Mouse (Mus musculus): ENCODE measurements around the gene Hist1h2ab. TPM values are rescaled to one million over a fixed set of nuclear protein-coding genes. Genes with fewer than 3 reads are reported as not detected.

Gene Hist1h2ab
- total RNA-seq, 2 experiments from 2014 or later, result 24.4 to 27.3 TPM

DNA sequence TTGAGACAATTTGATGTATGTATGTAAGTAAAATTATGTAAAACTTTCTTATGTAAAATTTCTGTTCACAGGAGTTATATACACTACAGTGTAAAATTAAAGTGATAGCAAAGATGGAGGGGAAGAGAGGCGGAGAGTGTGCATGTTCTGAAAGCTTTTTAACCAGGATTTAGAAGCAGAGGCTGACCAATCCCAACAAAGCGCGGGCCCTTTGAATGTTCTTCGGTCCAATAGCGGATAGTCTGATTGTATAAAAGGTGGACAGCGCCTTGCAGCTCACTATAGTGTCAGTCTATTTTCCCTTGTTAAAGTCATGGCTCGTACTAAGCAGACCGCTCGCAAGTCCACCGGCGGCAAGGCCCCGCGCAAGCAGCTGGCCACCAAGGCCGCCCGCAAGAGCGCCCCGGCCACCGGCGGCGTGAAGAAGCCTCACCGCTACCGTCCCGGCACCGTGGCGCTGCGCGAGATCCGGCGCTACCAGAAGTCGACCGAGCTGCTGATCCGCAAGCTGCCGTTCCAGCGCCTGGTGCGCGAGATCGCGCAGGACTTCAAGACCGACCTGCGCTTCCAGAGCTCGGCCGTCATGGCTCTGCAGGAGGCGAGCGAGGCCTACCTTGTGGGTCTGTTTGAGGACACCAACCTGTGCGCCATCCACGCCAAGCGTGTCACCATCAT, 1.3 kb downstream of the Hist1h2ab start, which contains the start of gene Hist1h3b:
TSS of gene Hist1h3b (plus strand) at position 201 of the 675 bp plus-strand sequence.
- peak; percentile 30; the same call in 1 of the 2 replicates for TF ChIP-seq CTCF (conservative IDR thresholded peaks at IDR 0.05)
- Histone ChIP-seq H3K4me3 (peak within 1 kb of the TSS; percentile 58), H3K27ac (peak within 1 kb of the TSS; percentile 93)
- peak; percentile 92 to 93 for DNase-seq (ENCODE audit: low spot score in 2 of 2)

DNA sequence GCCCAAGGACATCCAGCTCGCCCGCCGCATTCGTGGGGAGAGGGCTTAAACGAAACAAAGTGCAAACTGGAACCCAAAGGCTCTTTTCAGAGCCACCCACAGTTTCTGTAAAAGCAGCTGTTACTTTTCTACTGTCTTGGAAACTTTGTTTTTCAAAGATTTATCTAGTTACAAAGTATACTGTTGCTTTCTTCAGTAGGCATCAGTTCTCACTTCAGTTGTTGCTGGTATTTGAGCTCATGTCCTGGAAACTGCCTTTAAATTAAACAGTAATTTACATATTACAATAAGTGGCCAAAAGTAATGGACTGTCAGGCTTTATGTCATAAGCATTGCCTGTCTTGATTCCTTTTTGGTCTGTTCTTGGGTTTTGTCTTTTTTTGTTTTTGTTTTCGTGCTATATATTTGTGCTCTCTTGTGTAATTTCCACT, 1.8 kb downstream of the Hist1h2ab start:
- Histone ChIP-seq H3K4me3 (no peak overlapping the region), H3K27ac (no peak overlapping the region)
- no peak for TF ChIP-seq CTCF (conservative IDR thresholded peaks at IDR 0.05)
- no peak for DNase-seq (ENCODE audit: low spot score in 2 of 2)

DNA sequence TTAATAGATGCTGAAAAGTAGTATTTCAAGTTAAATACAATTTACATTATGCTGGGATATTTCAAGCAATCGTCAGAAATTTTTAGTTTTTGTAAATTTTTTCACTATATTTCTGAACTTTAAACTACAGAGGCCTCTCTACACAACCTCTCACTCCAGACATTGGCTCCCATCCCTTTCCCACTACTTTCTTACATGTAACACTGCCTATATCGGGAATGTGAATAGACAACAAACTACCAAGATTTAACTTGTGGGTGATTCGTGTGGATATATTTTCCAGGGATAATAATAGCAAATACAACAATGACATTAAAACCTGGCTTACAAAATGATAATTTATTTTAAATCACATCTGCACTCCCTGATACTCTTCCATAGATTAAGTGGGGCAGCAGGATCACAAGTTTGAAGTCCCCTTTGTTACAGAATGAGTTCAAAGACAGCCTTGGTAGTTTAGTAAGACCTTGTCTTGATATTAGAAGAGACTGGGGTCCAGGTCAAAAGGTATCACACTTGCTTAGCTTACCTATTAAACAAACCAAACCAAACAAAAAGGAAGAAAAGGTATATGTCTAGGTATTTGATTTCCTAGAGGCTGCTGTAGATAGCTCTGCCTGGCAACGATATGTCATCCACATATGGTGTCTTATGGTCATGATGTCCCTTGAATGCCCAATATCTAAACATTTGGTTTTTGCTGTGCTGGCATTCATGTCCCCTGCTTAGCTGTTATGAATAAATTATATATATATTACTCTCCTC, 2.6 kb downstream of the Hist1h2ab start:
- H3K4me3 ChIP-seq, result no peak overlapping the region
- DNase-seq (ENCODE audit: low spot score in 2 of 2), result no peak
- H3K27ac ChIP-seq, result no peak overlapping the region
- TF ChIP-seq CTCF (conservative IDR thresholded peaks at IDR 0.05), result no peak

DNA sequence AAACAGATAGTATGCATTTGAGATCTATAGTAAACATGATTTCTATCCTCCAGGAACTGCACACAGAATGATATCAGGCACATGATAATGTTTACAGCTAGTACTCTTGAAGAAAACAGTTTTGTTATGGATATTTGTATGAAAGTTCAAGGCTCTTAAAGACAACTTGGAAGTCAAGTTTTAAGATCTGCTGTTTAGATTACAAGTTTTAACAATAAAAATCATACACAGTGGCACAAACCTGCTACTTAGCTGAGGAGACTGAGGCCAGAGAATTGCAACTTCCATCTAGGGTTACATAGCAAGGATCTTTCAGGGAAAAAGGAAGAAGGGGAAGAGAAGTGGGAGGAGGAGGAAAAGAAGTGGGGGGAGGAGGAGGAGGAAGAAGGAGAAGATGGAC, 4.1 kb downstream of the Hist1h2ab start:
- H3K4me3 ChIP-seq, result no peak overlapping the region
- no peak overlapping the region for H3K27ac ChIP-seq
- TF ChIP-seq CTCF (conservative IDR thresholded peaks at IDR 0.05), result no peak
- DNase-seq (ENCODE audit: low spot score in 2 of 2), result no peak

DNA sequence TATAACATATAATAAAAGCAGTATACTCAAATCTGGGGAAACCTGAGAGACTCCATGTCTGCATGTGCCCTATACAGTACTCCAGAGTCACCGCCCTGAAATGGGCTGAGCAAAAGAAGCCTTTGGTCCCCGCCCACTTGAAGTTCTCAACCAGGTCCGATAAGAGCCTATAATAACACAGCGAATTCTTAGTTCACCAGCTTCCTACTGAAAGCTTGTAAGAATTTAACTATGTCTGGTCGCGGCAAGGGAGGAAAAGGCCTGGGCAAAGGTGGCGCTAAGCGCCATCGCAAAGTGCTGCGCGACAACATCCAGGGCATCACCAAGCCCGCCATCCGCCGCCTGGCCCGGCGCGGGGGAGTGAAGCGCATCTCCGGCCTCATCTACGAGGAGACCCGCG, 5.9 kb downstream of the Hist1h2ab start, which contains the start of gene Hist1h4b:
TSS of gene Hist1h4b (plus strand) at position 224 of the 400 bp plus-strand sequence.
- TF ChIP-seq CTCF (conservative IDR thresholded peaks at IDR 0.05), result no peak
- DNase-seq (ENCODE audit: low spot score in 2 of 2), result peak; percentile 89 to 94
- Histone ChIP-seq H3K27ac (peak within 1 kb of the TSS; percentile 81), H3K4me3 (peak within 1 kb of the TSS; percentile 48)

DNA sequence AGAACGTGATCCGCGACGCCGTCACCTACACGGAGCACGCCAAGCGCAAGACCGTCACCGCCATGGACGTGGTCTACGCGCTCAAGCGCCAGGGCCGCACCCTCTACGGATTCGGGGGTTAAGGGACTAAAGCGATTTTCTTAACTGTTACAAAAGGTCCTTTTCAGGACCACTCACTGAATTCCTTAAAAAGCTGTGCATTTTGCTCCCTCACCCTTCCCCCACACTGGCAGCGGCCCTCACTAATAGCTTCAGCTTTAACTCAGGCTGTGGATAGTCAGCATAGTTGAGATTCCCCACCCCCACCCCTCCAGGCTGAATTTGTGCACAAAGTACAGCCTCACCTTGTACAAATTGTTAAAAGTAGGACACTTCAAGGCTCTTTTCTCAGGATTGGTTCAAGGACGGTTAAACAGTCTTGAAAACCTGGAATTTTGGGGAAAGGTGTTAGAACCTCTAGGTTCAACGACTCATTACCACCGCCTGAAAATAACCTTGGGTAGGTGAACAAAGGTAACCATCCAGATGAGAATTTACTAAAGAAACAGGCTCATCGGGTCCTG, 6.4 kb downstream of the Hist1h2ab start:
- H3K27ac ChIP-seq, result peak overlapping the region; percentile 81
- H3K4me3 ChIP-seq, result peak overlapping the region; percentile 48
- no peak for TF ChIP-seq CTCF (conservative IDR thresholded peaks at IDR 0.05)
- peak in 1 of 2 experiments; percentile 24 for DNase-seq (ENCODE audit: low spot score in 2 of 2)

DNA sequence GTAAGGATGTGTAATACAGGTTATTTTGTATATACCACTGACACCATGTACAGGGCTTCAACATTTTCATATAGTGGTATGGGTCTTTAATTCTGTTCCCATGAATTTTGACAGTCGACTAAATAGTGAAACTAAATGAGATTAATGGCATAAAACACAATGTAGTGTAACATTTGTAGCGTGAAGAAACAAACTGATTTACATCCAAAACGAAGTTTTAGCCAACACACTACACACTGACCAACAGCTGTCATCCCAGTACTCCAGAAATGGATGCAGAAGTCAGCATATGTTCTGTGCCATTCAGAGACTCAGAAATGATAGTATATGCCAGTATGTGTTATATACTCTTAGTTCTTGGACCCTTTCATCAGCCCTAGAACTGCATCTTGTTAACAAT, 7.0 kb downstream of the Hist1h2ab start:
- no peak for TF ChIP-seq CTCF (conservative IDR thresholded peaks at IDR 0.05)
- no peak overlapping the region for H3K27ac ChIP-seq
- DNase-seq (ENCODE audit: low spot score in 2 of 2), result no peak
- no peak overlapping the region for H3K4me3 ChIP-seq

DNA sequence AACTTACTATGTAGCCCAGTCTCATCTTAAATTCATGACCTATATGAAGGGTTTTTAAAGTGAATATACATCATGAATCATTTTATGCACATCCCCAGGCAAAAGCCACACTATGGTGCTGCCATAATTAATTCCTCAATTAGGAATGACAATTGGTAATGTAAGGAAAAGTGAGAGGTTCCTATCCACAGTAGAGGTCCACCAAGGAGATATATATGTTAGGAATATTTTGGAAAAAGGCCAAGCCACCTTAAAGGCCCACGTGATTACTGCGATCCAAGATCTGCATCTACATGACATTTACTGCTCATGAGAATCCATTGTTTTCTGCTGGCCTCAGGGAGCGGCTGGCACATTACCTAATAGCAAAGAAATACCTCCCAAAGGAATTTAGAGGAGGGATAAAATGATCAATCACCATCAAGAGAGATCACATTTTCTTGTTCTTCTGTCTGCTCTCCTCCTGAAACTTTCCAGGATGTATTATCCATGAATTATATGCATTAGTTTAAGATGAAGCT, 8.4 kb downstream of the Hist1h2ab start:
- no peak for DNase-seq (ENCODE audit: low spot score in 2 of 2)
- Histone ChIP-seq H3K4me3 (no peak overlapping the region), H3K27ac (no peak overlapping the region)
- TF ChIP-seq CTCF (conservative IDR thresholded peaks at IDR 0.05), result no peak

DNA sequence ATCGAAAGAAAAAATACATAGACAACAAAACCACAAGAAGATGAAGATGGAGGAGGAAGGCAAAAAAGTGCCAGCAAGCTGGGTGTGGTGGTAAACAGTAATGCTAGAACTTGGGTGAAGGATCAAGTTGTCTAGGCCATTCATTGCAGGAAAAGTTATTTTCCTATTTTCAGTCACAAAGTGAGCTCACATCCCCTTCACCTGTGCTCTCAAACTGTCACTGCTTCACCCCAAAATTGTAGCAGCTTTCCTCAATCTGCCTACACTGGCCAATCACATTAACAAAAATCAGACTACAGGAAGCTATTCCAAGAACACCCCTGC, 9.0 kb downstream of the Hist1h2ab start:
- Histone ChIP-seq H3K27ac (no peak overlapping the region), H3K4me3 (no peak overlapping the region)
- TF ChIP-seq CTCF (conservative IDR thresholded peaks at IDR 0.05), result no peak
- DNase-seq (ENCODE audit: low spot score in 2 of 2), result no peak

DNA sequence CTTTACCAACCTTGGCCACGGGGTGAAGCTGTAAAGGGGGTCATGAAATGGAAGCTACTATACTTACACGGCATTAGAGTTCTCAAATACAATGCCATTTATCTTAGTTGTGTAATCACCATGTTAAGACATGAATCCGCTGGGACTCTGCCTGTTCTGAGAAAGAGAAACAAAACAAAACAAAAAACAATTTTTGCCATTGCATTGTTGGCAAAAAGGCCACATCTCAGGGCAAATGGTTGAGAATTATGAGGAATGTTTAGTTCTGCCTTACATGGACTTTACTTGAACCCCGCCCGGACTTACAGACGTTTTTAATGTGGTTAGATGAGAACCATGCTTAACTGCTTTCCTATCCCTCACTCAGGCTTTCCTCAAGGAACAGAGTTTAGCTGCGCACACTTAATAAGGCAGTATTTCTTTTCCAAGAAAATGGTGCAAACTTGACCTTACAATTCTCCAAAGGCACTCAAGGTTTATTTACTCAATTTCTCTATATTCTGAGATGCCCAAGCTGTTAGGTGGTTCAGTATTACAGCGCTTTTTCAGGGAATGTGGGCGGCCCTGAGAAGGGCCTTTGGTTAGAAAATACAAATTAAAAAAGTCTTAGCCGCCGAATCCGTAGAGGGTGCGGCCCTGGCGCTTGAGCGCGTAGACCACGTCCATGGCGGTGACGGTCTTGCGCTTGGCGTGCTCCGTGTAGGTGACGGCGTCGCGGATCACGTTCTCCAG, 9.5 kb downstream of the Hist1h2ab start:
- Histone ChIP-seq H3K27ac (peak overlapping the region; percentile 75), H3K4me3 (peak overlapping the region; percentile 69)
- peak; percentile 26; the same call in 1 of the 2 replicates for TF ChIP-seq CTCF (conservative IDR thresholded peaks at IDR 0.05)
- DNase-seq (ENCODE audit: low spot score in 2 of 2), result no peak

DNA sequence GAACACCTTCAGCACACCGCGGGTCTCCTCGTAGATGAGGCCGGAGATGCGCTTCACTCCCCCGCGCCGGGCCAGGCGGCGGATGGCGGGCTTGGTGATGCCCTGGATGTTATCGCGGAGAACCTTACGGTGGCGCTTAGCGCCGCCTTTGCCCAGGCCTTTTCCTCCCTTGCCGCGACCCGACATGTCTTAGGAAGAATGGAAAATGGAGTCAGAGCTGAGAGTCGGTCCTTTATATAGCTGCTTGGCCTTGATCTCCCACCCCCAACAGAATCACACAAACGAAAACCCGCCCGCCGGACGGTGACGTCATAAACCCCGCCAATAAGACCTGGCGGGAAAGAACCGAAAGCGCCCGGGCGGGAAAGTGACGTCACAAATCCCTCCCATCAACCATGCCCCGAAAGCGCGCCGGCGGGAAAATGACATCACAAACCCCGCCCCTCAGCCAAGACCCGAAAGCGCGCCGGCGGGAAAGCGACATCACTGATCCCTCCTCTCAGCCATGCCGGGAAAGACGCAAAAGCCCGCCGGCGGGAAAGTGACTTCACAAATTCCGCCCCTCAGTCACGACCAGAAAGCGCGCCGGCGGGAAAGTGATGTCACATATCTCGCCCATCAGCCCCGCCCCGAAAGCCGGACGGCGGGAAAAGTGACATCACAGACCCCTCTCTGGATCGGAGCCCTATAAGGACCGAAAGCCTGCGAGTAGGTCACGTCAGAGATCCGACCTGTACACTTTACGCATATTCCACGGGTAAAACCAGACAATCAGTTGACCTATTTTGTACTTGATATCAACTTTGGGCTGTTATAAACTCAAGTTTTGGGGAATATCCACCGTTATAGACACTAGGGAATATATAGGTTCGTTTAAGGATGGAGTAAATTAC, 10.3 kb downstream of the Hist1h2ab start, which contains the start of gene Hist1h4a:
TSS of gene Hist1h4a (minus strand) at position 259 of the 893 bp plus-strand sequence.
- H3K4me3 ChIP-seq, result peak within 1 kb of the TSS; percentile 69
- DNase-seq (ENCODE audit: low spot score in 2 of 2), result peak; percentile 99
- TF ChIP-seq CTCF (conservative IDR thresholded peaks at IDR 0.05), result no peak
- H3K27ac ChIP-seq, result peak within 1 kb of the TSS; percentile 86

DNA sequence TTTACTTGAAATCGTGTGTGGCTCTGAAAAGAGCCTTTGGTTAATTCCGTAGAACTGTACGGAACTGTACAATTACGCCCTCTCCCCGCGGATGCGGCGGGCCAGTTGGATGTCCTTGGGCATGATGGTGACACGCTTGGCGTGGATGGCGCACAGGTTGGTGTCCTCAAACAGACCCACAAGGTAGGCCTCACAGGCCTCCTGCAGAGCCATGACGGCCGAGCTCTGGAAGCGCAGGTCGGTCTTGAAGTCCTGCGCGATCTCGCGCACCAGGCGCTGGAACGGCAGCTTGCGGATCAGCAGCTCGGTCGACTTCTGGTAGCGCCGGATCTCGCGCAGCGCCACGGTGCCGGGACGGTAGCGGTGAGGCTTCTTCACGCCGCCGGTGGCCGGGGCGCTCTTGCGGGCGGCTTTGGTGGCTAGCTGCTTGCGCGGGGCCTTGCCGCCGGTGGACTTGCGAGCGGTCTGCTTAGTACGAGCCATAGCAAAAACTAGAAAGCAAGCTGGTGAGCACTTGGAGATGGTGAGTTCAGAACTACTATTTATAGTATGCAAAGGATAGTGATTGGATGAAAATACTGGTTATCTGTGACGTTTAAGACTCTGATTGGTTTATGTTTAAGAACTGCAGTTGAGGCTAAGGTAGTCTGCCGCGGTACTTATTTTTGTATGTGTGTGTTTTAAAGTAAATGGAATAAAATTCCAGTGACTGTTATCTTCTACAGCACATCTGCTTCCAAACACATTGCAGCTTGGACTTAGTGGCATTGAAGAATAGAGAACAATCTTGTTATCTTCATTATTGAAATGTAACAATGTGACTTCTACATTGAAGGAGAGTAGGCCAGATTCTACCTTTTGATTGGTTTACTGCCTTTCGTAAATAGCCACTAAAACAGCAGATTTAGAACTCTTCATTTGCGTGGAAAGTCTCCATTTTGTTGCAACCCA, 11.2 kb downstream of the Hist1h2ab start, which contains the start of gene Hist1h3a:
TSS of gene Hist1h3a (minus strand) at position 516 of the 951 bp plus-strand sequence.
- Histone ChIP-seq H3K4me3 (peak within 1 kb of the TSS; percentile 69), H3K27ac (peak within 1 kb of the TSS; percentile 86)
- peak; percentile 61 to 75 for DNase-seq (ENCODE audit: low spot score in 2 of 2)

All from layer of hippocampus, adult 2 months (tissue).